9 mouse cellular contexts compared by ENCODE assay signal in genomic region chr19:44332833-44333623, GRCm38 (mm10). TPM values are rescaled to one million over a fixed set of nuclear protein-coding genes. Genes with fewer than 3 reads are reported as not detected.
DNase-seq lines count a peak whose midpoint lies in the region; ATAC-seq lines count a peak whose summit lies in the region.
"Had no signal": no experiment of that assay in that cellular context is flagged by ENCODE, and none has a peak within 500 bp of the region (broad histone marks: within the 10 kb centered on the region; RNA-seq: fewer than 3 reads in every experiment).

Gene Scd4, plus strand, starts transcription at chr19:44333092.

- H3K4me3 ChIP-seq in hindbrain, embryonic 16.5 days (ENCODE audit: low read length), result no peak within 1 kb of the TSS
- H3K4me3 ChIP-seq in hindbrain, embryonic 11.5 days (ENCODE audit: low read depth, low read length), result no peak within 1 kb of the TSS

- no peaks in the 10 kb centered on the region for H3K36me3 ChIP-seq in hindbrain, embryonic 16.5 days (ENCODE audit: control insufficient read depth, insufficient read depth, low read length)
- no peaks in the 10 kb centered on the region for H3K36me3 ChIP-seq in hindbrain, embryonic 11.5 days (ENCODE audit: control insufficient read depth, insufficient read depth, low read length)

- H3K4me2 ChIP-seq in hindbrain, embryonic 16.5 days (ENCODE audit: low read length), result no peak within 1 kb of the TSS
- H3K4me2 ChIP-seq in hindbrain, embryonic 11.5 days (replicated peaks; ENCODE audit: low read depth, low read length), result no peak within 1 kb of the TSS

- no peak for DNase-seq in hindbrain, embryonic 11.5 days (ENCODE audit: low spot score)
- DNase-seq in cerebellum, adult 9-10 months, result peak; percentile 81
- DNase-seq in kidney, adult 18-20 months, result peak; percentile 50
- peak; percentile 69 for DNase-seq in right cerebral cortex, adult 18-20 months
- no peak for DNase-seq in spleen, postnatal 4 days (ENCODE audit: low spot score in 2 of 2)
- no peak for DNase-seq in lung, adult 18-20 months
- no peak for DNase-seq in MN1 (ENCODE audit: low spot score)
- DNase-seq: thymus, postnatal 14 days had no signal

- no peak within 1 kb of the TSS for H3K27ac ChIP-seq in hindbrain, embryonic 16.5 days (ENCODE audit: low read depth, low read length)
- H3K27ac ChIP-seq in hindbrain, embryonic 11.5 days (ENCODE audit: low read depth, low read length), result no peak within 1 kb of the TSS

- H3K9ac ChIP-seq in hindbrain, embryonic 16.5 days (ENCODE audit: low read depth, low read length), result no peak within 1 kb of the TSS
- H3K9ac ChIP-seq in hindbrain, embryonic 11.5 days (ENCODE audit: low read depth, low read length), result no peak within 1 kb of the TSS

- no peaks in the 10 kb centered on the region for H3K9me3 ChIP-seq in hindbrain, embryonic 16.5 days (ENCODE audit: control insufficient read depth, low read length)
- no peaks in the 10 kb centered on the region for H3K9me3 ChIP-seq in hindbrain, embryonic 11.5 days (ENCODE audit: control insufficient read depth, low read length)

- peak; percentile 48; the same call in 1 of the 2 replicates for ATAC-seq in hindbrain, embryonic 16.5 days
- no peak for ATAC-seq in hindbrain, embryonic 11.5 days (ENCODE audit: low FRiP score)

- H3K27me3 ChIP-seq in hindbrain, embryonic 16.5 days (replicated peaks; ENCODE audit: control insufficient read depth, insufficient read depth, low read length), result no peaks in the 10 kb centered on the region
- H3K27me3 ChIP-seq in hindbrain, embryonic 11.5 days (ENCODE audit: control insufficient read depth, insufficient read depth, low read length), result no peaks in the 10 kb centered on the region

- H3K4me1 ChIP-seq in hindbrain, embryonic 16.5 days (ENCODE audit: control insufficient read depth, insufficient read depth, low read depth, low read length), result no peaks in the 10 kb centered on the region
- no peaks in the 10 kb centered on the region for H3K4me1 ChIP-seq in hindbrain, embryonic 11.5 days (replicated peaks; ENCODE audit: control insufficient read depth, insufficient read depth, low read length)

- WGBS in hindbrain, embryonic 16.5 days, result 79% methylated on average over 10 of the region's 10 CpGs
- WGBS in hindbrain, embryonic 11.5 days, result 87% methylated on average over 10 of the region's 10 CpGs

RNA-seq across cellular contexts. Expression of gene Scd4, which starts in this region (rescaled TPM):
- 0.16 and 0.21 TPM in 2 replicates for polyA plus RNA-seq in hindbrain, embryonic 16.5 days (2015; fragmentation: Nextera tagmentation; extraction: Ambion mirVana)
- polyA plus RNA-seq in hindbrain, embryonic 11.5 days (2014; fragmentation: Nextera tagmentation; extraction: Ambion mirVana), result 0.06 TPM in 1 of 2 replicates, not detected in the other

Comparison
In these comparisons a context has a peak if more than half of its experiments do, and no peak if none do; other contexts are left out.
1. Peak in ATAC-seq in hindbrain, embryonic 16.5 days; RNA of the gene not detected or under 1 TPM.
2. DNase-seq: peak in cerebellum, adult 9-10 months (single experiment), kidney, adult 18-20 months (single experiment) and right cerebral cortex, adult 18-20 months (single experiment); none in hindbrain, embryonic 11.5 days (single experiment), spleen, postnatal 4 days (0 of 2), lung, adult 18-20 months (0 of 2) and MN1 (single experiment).